Mouse (Mus musculus) midbrain, embryonic 14.5 days (tissue): ENCODE measurements at regions not wholly inside any gene's neighbourhood (a gene's known extent, or its start where the extent isn't known, plus 50 kb on each side); places are given as distances from the start of the nearest gene placed in this dataset.

Experiments used
- ATAC-seq: fragments of 200-750 bp; cut with Nextera tagmentation; 2 replicates; pipeline ENCODE4 v1.8.0; 2017; ENCODE audit warnings: moderate number of reproducible peaks, moderate library complexity; ENCODE audit not compliant: low FRiP score, low TSS enrichment
- DNase-seq: peaks from one replicate; pipeline ENCODE4 v3.0.0-alpha.2; 2015
- H3K27ac ChIP-seq: fragments of 300-500 bp; sonication (generic); replicated peaks from 2 replicates; pipeline ENCODE4 v1.5.1; 2014; ENCODE audit warnings: mild to moderate bottlenecking, low read depth, low read length, moderate library complexity
- H3K27me3 ChIP-seq: fragments of 300-500 bp; sonication (generic); 2 replicates; pipeline ENCODE4 v1.6.1; 2014; ENCODE audit warnings: low read length, control low read depth, mixed read lengths; ENCODE audit not compliant: control insufficient read depth, insufficient read depth
- H3K36me3 ChIP-seq: fragments of 300-500 bp; sonication (generic); 2 replicates; pipeline ENCODE4 v1.6.1; 2014; ENCODE audit warnings: low read length, control low read depth; ENCODE audit not compliant: control insufficient read depth, insufficient read depth
- H3K4me1 ChIP-seq: fragments of 300-500 bp; sonication (generic); 2 replicates; pipeline ENCODE4 v1.6.1; 2014; ENCODE audit warnings: mild to moderate bottlenecking, antibody characterized with exemption, low read length, control low read depth; ENCODE audit not compliant: control insufficient read depth, insufficient read depth
- H3K4me2 ChIP-seq: fragments of 300-500 bp; sonication (generic); 2 replicates; pipeline ENCODE4 v1.6.1; 2014; ENCODE audit warnings: mild to moderate bottlenecking, low read length, moderate library complexity
- H3K4me3 ChIP-seq: fragments of 300-500 bp; sonication (generic); replicated peaks from 2 replicates; pipeline ENCODE4 v1.5.1; 2014; ENCODE audit warnings: low read depth, low read length
- H3K9ac ChIP-seq: fragments of 300-500 bp; sonication (generic); replicated peaks from 2 replicates; pipeline ENCODE4 v1.6.1; 2014; ENCODE audit warnings: mild to moderate bottlenecking, low read length, moderate library complexity
- H3K9me3 ChIP-seq: fragments of 300-500 bp; sonication (generic); 2 replicates; pipeline ENCODE4 v1.6.1; 2016; ENCODE audit warnings: low read length, control low read depth, mixed read lengths; ENCODE audit not compliant: control insufficient read depth
- WGBS: fragments of 180-500 bp; shearing (Covaris S2); extraction: QIAGEN DNeasy Blood & Tissue Kit; methylation state at CpG from one replicate; pipeline ENCODE4 v1.1.7; 2014; 5-methylcytosine and 5-hydroxymethylcytosine counted together

DNA sequence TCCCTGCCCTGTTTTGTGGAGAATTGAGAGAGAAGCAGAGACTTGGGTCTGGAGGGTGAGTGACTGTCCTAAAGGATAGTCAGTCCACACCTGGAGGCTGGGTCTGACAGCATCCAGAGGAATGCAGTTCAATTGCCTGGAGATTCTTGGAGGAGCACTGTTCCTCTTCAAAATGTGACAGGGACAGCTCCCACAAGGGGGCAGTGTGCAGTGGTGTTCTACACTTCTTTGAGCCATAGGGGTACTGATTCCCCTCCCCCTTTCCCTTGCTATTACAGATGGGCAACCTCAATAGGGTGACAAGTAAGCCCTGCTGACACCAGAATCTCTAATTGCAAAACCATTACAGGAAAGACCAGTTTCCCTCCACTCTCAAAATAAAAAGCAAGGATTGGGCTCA lies 63.7 kb upstream of the Gm773 start:
- no peak overlapping the region for H3K27ac ChIP-seq
- H3K4me1 ChIP-seq = no peaks in the 10 kb centered on the region
- DNase-seq = peak; percentile 6

DNA sequence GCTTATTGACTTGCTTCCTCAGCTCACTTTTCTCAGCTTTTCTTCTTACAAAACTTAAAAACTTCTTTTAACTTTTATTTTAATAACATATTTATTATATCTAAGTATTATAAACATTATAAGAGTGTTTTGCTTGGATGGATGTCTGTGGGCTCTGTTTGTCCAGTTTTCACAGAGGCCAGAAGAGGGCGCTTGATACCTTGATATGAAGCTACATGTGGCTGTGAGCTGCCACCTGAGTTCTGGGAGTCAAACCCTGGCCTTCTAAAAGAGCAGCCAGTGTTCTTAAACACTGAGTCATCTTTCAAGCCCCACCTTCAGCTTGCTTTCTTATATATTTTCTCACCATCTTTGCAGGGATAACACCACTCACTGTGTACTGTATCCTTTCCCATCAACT lies 61.5 kb upstream of the Gm773 start:
- Histone ChIP-seq H3K36me3 (no peaks in the 10 kb centered on the region), H3K4me3 (no peak overlapping the region), H3K27ac (no peak overlapping the region), H3K4me2 (no peak overlapping the region), H3K27me3 (no peaks in the 10 kb centered on the region), H3K9me3 (no peaks in the 10 kb centered on the region), H3K4me1 (no peaks in the 10 kb centered on the region), H3K9ac (no peak overlapping the region)
- 0% methylated on average over 1 of the region's 1 CpGs for WGBS
- DNase-seq (peak; percentile 60), ATAC-seq (no peak)

More for the DNA sequence above, 63.7 kb upstream of the Gm773 start:
- H3K9me3 ChIP-seq = no peaks in the 10 kb centered on the region
- no peak overlapping the region for H3K9ac ChIP-seq
- H3K4me3 ChIP-seq = no peak overlapping the region
- no peak for ATAC-seq
- no peaks in the 10 kb centered on the region for H3K36me3 ChIP-seq
- no peak overlapping the region for H3K4me2 ChIP-seq
- no peaks in the 10 kb centered on the region for H3K27me3 ChIP-seq

GRCm38 (mm10) chrX:56269706-56270105 lies 57.0 kb upstream of the Gm773 start:
- H3K9ac ChIP-seq = no peak overlapping the region
- H3K4me1 ChIP-seq = no peaks in the 10 kb centered on the region
- no peak overlapping the region for H3K4me3 ChIP-seq
- H3K27me3 ChIP-seq = no peaks in the 10 kb centered on the region
- no peaks in the 10 kb centered on the region for H3K36me3 ChIP-seq
- ATAC-seq (no peak), DNase-seq (no peak)
- 94% methylated on average over 2 of the region's 2 CpGs for WGBS
- no peaks in the 10 kb centered on the region for H3K9me3 ChIP-seq
- no peak overlapping the region for H3K4me2 ChIP-seq
- no peak overlapping the region for H3K27ac ChIP-seq
